ENCODE assay signal across 8 mouse cellular contexts in the genomic region with DNA sequence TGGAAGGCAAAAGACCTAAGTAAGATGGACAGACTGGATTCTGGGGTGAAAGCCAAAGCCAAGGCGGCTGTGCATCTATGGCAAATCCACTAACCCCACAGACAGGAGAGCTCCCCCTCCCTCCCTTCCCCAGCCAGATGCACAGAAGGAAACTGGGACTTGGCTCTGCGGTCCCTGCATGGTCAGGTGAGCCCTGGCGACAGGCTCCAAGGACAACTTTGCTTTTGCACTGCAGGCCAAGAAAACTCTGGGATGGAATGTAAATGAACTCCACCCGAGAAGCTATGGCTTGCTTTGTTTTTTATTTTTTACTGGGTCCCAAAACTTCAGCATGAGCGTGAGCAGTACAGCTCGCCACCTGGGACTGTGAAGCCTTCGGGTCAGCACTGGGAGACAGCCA.
DNase-seq lines count a peak whose midpoint lies in the region; ATAC-seq and TF ChIP-seq lines count a peak whose summit lies in the region.

No protein-coding gene starts in this region.

- peaks cover 51% of the 10 kb centered on the region for H3K4me1 ChIP-seq in heart, embryonic 12.5 days (replicated peaks)
- no peaks in the 10 kb centered on the region for H3K4me1 ChIP-seq in thymus, adult 2 months (replicated peaks; ENCODE audit: control insufficient read depth, insufficient read depth, low read length)

- DNase-seq in 3T3-L1 (ENCODE audit: low read depth, low spot score) (peak; percentile 9), R1 (ENCODE audit: low read depth, low spot score) (peak; percentile 51)
- DNase-seq in kidney, postnatal 10 days = peak; percentile 51
- no peak for DNase-seq in ovary, adult 18-20 months (ENCODE audit: low spot score)
- DNase-seq in thymus, adult 2 months = no peak

- no peak for TF ChIP-seq CTCF in thymus, adult 2 months (IDR thresholded peaks at IDR 0.05; ENCODE audit: borderline replicate concordance, control insufficient read depth, extremely low read depth, insufficient read depth, low read length, poor library complexity)

- TF ChIP-seq POLR2A in thymus, adult 2 months (IDR thresholded peaks at IDR 0.05; ENCODE audit: control insufficient read depth, extremely low read depth, insufficient read depth, low read length, poor library complexity) = no peak

- no peaks in the 10 kb centered on the region for H3K36me3 ChIP-seq in heart, embryonic 12.5 days
- no peaks in the 10 kb centered on the region for H3K36me3 ChIP-seq in thymus, adult 2 months (ENCODE audit: control insufficient read depth, insufficient read depth, low read length)

- WGBS in heart, embryonic 12.5 days = 40% methylated on average over 7 of the region's 7 CpGs
- WGBS in thymus, adult 2 months = 91% methylated on average over 7 of the region's 7 CpGs

- no peak for ATAC-seq in heart, embryonic 12.5 days (ENCODE audit: insufficient number of reproducible peaks, low FRiP score)
- ATAC-seq in megakaryocyte-erythroid progenitor cell, adult 5-6 weeks (replicated peaks; ENCODE audit: low FRiP score, low TSS enrichment, poor library complexity, severe bottlenecking) = no peak
- no peak for ATAC-seq in megakaryocyte, adult 5-6 weeks (ENCODE audit: poor library complexity, severe bottlenecking)

- H3K27me3 ChIP-seq in heart, embryonic 12.5 days (replicated peaks) = no peaks in the 10 kb centered on the region
- peaks cover 4% of the 10 kb centered on the region; the same call in 1 of the 2 replicates for H3K27me3 ChIP-seq in thymus, adult 2 months (ENCODE audit: control insufficient read depth, insufficient read depth, low read length)

- H3K4me3 ChIP-seq in heart, embryonic 12.5 days = no peak overlapping the region
- no peak overlapping the region for H3K4me3 ChIP-seq in thymus, adult 2 months (ENCODE audit: control insufficient read depth, insufficient read depth, low read length)

- no peaks in the 10 kb centered on the region for H3K9me3 ChIP-seq in heart, embryonic 12.5 days (replicated peaks)

- H3K4me2 ChIP-seq in heart, embryonic 12.5 days = peak overlapping the region; percentile 56

- peak overlapping the region; percentile 38; the same call in 1 of the 2 replicates for H3K9ac ChIP-seq in heart, embryonic 12.5 days

- H3K27ac ChIP-seq in heart, embryonic 12.5 days (ENCODE audit: poor library complexity, severe bottlenecking) = peak overlapping the region; percentile 92
- no peak overlapping the region for H3K27ac ChIP-seq in thymus, adult 2 months (ENCODE audit: control insufficient read depth, insufficient read depth, low read length)

Comparison
In these comparisons a context has a peak if more than half of its experiments do, and no peak if none do; other contexts are left out.
1. DNase-seq: peak in 3T3-L1 (single experiment), R1 (single experiment) and kidney, postnatal 10 days (single experiment); none in ovary, adult 18-20 months (single experiment) and thymus, adult 2 months (single experiment).